Mouse (Mus musculus) thymus, adult 2 months (tissue): ENCODE results near the gene Itgb5. TPM values are rescaled to one million over a fixed set of nuclear protein-coding genes. Genes with fewer than 3 reads are reported as not detected.

Experiments used
- DNase-seq: peaks from one replicate; pipeline ENCODE4 v3.0.0; 2021
- H3K27ac ChIP-seq: fragments of 200-500 bp; 2 replicates; pipeline ENCODE4 v1.5.1; 2012; ENCODE audit warnings: low read length, control low read depth; ENCODE audit not compliant: control insufficient read depth, insufficient read depth
- H3K27me3 ChIP-seq: fragments of 200-500 bp; 2 replicates; pipeline ENCODE4 v1.6.1; 2012; ENCODE audit warnings: mild to moderate bottlenecking, low read length, moderate library complexity, mixed read lengths; ENCODE audit not compliant: control insufficient read depth, insufficient read depth
- H3K36me3 ChIP-seq: fragments of 200-500 bp; 2 replicates; pipeline ENCODE4 v1.6.1; 2012; ENCODE audit warnings: mild to moderate bottlenecking, low read length, moderate library complexity; ENCODE audit not compliant: control insufficient read depth, insufficient read depth
- H3K4me1 ChIP-seq: fragments of 200-500 bp; replicated peaks from 2 replicates; pipeline ENCODE4 v1.6.1; 2012; ENCODE audit warnings: low read length; ENCODE audit not compliant: control insufficient read depth, insufficient read depth
- H3K4me3 ChIP-seq: fragments of 200-500 bp; 2 replicates; pipeline ENCODE4 v1.5.1; 2012; ENCODE audit warnings: mild to moderate bottlenecking, low read length, control low read depth, moderate library complexity; ENCODE audit not compliant: control insufficient read depth, insufficient read depth
- CTCF ChIP-seq: fragments of 200-500 bp; IDR thresholded peaks from 2 replicates; pipeline ENCODE4 v1.5.1; 2012; ENCODE audit warnings: mild to moderate bottlenecking, control low read depth, low read length, moderate library complexity, borderline replicate concordance; ENCODE audit not compliant: control insufficient read depth, poor library complexity, insufficient read depth; ENCODE audit errors: extremely low read depth
- POLR2A ChIP-seq: fragments of 200-500 bp; IDR thresholded peaks from 2 replicates; pipeline ENCODE4 v1.6.1; 2012; ENCODE audit warnings: mild to moderate bottlenecking, low read length, control low read depth, moderate library complexity; ENCODE audit not compliant: control insufficient read depth, poor library complexity, insufficient read depth; ENCODE audit errors: extremely low read depth
- WGBS: fragments of 180-500 bp; shearing (Covaris S2); methylation state at CpG from one replicate; pipeline ENCODE4 v1.1.7; 2018; 5-methylcytosine and 5-hydroxymethylcytosine counted together
- polyA plus RNA-seq: library from polyadenylated mRNA; depleted of rRNA; stranded (reverse); fragments of >200 nt; gene quantifications from 2 replicates; pipeline ENCODE4 v1.2.3, GENCODE M21; 2012

The Itgb5 gene
- polyA plus RNA-seq, 1 experiment, result 28.3 TPM

DNA sequence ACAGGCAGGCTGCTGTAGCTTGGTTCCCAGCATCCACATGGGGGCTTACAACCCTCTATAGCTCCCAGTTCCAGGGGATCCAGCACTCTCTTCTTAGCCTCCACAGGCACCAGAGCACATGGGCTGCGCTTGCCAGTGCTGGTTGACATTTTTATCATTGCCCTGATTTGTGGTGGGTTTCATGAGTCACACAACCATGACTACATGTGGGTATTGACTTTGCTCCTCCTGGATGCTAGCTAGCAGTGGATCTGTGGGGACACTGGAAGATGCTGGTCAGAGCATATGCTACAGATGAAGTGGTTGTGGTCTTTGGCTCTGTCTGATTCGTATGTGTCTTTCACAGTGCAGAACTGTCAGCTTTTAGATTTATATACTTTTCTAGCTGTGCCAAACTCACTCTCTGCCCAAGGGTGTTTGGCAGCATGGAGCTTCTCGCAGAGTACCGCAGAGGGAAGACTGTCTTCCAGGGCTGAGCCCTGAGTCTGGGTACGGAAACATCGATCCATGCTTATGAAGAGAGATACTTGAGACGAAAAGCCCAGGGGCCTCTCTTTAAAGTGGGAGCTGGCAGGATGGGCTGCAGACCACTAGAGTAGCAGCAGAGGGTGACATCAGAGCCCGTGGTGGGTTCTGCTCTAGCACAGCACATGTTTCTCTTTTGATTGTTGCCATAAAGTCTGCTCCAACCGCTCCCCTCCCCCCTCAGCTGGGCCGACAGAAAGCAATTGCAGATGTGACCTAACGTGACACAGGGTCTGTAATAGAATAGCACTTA is 74.4 kb downstream of the Itgb5 start:
- H3K27ac ChIP-seq, result no peak overlapping the region
- no peaks in the 10 kb centered on the region for H3K36me3 ChIP-seq
- no peaks in the 10 kb centered on the region for H3K4me1 ChIP-seq
- no peaks in the 10 kb centered on the region for H3K27me3 ChIP-seq
- no peak overlapping the region for H3K4me3 ChIP-seq
- no peak for DNase-seq
- WGBS, result 44% methylated on average over 11 of the region's 11 CpGs
- no peak for TF ChIP-seq CTCF
- no peak for TF ChIP-seq POLR2A

- H3K4me3 ChIP-seq, result no peak overlapping the region
- no peaks in the 10 kb centered on the region for H3K27me3 ChIP-seq
- no peaks in the 10 kb centered on the region for H3K36me3 ChIP-seq
- H3K27ac ChIP-seq, result no peak overlapping the region
- 95% methylated on average over 5 of the region's 5 CpGs for WGBS
- no peaks in the 10 kb centered on the region for H3K4me1 ChIP-seq
- TF ChIP-seq POLR2A (no peak), CTCF (no peak)
- no peak for DNase-seq
These were observed 75.1 kb downstream of the Itgb5 start for GRCm38 (mm10) chr16:33904553-33904952.

GRCm38 (mm10) chr16:33908239-33908638 is 78.8 kb downstream of the Itgb5 start:
- H3K27ac ChIP-seq, result no peak overlapping the region
- H3K36me3 ChIP-seq, result no peaks in the 10 kb centered on the region
- H3K4me3 ChIP-seq, result no peak overlapping the region
- no peaks in the 10 kb centered on the region for H3K27me3 ChIP-seq
- DNase-seq, result no peak
- no peaks in the 10 kb centered on the region for H3K4me1 ChIP-seq
- TF ChIP-seq CTCF, result no peak
- TF ChIP-seq POLR2A, result no peak
- WGBS, result 95% methylated on average over 4 of the region's 4 CpGs

DNA sequence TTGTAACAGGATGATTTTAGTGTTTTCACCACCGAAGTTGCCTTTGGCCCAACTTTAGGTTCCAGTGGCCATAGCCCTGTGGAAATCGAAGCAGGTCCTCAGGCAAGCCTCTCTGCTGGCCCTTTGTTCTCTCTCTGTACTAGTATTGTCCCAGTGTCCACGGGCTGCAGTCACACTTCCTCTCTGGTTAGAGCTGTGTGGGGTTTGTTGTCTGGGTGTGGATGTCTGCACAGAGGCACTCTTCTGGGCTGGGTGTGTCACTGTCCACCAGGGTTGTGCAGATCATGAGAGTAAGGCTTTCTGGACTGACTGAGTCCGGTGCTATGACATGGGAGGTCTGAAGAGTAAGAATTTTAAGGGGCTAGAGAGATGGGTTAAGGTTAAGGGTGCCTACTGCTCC is 85.5 kb downstream of the Itgb5 start:
- TF ChIP-seq POLR2A (no peak), CTCF (no peak)
- H3K4me1 ChIP-seq, result no peaks in the 10 kb centered on the region
- WGBS, result 59% methylated on average over 4 of the region's 4 CpGs
- H3K36me3 ChIP-seq, result no peaks in the 10 kb centered on the region
- no peak for DNase-seq
- no peaks in the 10 kb centered on the region for H3K27me3 ChIP-seq
- H3K27ac ChIP-seq, result no peak overlapping the region
- H3K4me3 ChIP-seq, result no peak overlapping the region

DNA sequence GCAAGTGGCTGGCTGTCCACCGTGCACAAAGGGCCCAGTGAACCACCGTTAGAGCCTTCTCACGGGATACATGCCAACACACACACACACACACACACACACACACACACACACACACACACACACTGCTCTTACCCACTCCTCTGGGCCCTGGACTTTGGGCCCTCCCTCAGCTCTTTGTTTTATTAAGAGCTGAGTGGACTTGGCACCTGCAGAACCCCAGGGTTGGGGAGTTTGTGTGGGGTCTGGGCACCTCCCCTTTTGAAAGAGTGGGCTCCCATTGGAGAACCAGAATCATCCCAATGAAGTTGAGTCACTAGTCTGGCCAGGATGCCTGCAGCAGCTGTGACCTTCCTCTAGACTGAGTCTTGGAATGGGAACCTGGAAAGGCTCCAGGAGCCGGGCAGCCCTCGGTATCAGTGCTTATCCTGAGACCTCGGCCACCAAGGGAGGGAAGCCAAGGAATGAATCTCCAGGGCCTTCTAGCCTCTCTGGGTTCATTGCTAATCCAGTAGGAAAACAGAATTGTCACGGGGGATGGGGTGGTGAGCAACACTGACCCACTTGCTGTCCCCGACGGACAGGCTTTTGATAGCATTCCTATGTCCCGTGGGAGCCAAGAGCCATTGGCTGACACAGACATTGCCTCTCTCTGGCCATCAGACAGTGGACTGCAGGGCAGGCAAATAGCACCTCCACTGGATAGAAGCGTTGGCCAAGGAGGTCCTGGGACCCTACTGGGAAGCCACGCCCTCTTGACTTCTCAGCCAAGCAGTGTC is 87.2 kb downstream of the Itgb5 start:
- Histone ChIP-seq H3K27ac (no peak overlapping the region), H3K4me3 (no peak overlapping the region), H3K36me3 (no peaks in the 10 kb centered on the region), H3K4me1 (no peaks in the 10 kb centered on the region; the same call in 1 of the 2 replicates), H3K27me3 (no peaks in the 10 kb centered on the region)
- no peak for DNase-seq
- TF ChIP-seq CTCF (no peak), POLR2A (no peak)
- 94% methylated on average over 12 of the region's 12 CpGs for WGBS

DNA sequence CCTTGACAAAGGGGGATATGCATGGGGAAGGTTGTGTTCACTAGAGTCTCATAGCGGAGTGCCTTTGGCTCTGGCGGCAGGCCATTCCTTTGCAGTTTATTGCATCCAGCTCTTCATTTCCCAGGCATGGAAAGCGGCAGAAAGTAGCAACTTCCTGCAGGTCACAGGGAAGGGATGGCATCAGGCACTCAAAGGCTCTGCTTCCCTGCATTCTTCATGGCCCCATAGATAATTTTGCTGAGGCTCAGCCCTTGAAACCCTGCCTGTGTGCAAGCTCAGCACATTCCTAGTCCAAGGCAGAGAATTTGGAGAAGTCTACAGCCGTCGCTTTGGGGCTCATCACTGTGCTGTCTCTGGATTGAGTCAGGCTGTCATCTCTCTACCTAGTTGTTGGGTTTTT is 87.9 kb downstream of the Itgb5 start:
- TF ChIP-seq CTCF, result no peak
- TF ChIP-seq POLR2A, result no peak
- Histone ChIP-seq H3K27ac (no peak overlapping the region), H3K27me3 (no peaks in the 10 kb centered on the region), H3K4me3 (no peak overlapping the region), H3K36me3 (no peaks in the 10 kb centered on the region), H3K4me1 (peaks cover 5% of the 10 kb centered on the region)
- no peak for DNase-seq
- 93% methylated on average over 5 of the region's 5 CpGs for WGBS
